Mouse (Mus musculus) limb, embryonic 15.5 days (tissue): ENCODE data around the gene Tes. TPM values are rescaled to one million over a fixed set of nuclear protein-coding genes. Genes with fewer than 3 reads are reported as not detected.
A peak's percentile ranks its signal among the peaks of the same experiment; 100 is the strongest.
"Not testable (repeated sequence)": the region's sequence is repeated elsewhere in the genome, so short reads cannot be mapped to it uniquely, and the experiment has no call there.

Experiments used
- ATAC-seq: fragments of 200-750 bp; cut with Nextera tagmentation; 2 replicates; pipeline ENCODE4 v1.8.0; 2017; ENCODE audit warnings: low read depth, moderate TSS enrichment; ENCODE audit not compliant: insufficient number of reproducible peaks, low FRiP score, low TSS enrichment
- H3K27ac ChIP-seq: fragments of 300-500 bp; sonication (generic); 2 replicates; pipeline ENCODE4 v1.5.1; 2015; ENCODE audit warnings: moderate library complexity, mild to moderate bottlenecking, inconsistent platforms
- H3K27me3 ChIP-seq: fragments of 300-500 bp; sonication (generic); 2 replicates; pipeline ENCODE4 v1.6.1; 2015; ENCODE audit warnings: inconsistent platforms
- H3K36me3 ChIP-seq: fragments of 300-500 bp; sonication (generic); 2 replicates; pipeline ENCODE4 v1.6.1; 2015; ENCODE audit warnings: inconsistent platforms
- H3K4me1 ChIP-seq: fragments of 300-500 bp; sonication (generic); 2 replicates; pipeline ENCODE4 v1.6.1; 2015; ENCODE audit warnings: inconsistent platforms
- H3K4me2 ChIP-seq: fragments of 300-500 bp; sonication (generic); 2 replicates; pipeline ENCODE4 v1.6.1; 2015; ENCODE audit warnings: mild to moderate bottlenecking, inconsistent platforms
- H3K4me3 ChIP-seq: fragments of 300-500 bp; sonication (generic); 2 replicates; pipeline ENCODE4 v1.5.1; 2015; ENCODE audit warnings: mild to moderate bottlenecking, inconsistent platforms
- H3K9ac ChIP-seq: fragments of 300-500 bp; sonication (generic); 2 replicates; pipeline ENCODE4 v1.6.1; 2015; ENCODE audit warnings: inconsistent platforms
- H3K9me3 ChIP-seq: fragments of 300-500 bp; sonication (generic); 2 replicates; pipeline ENCODE4 v1.6.1; 2016; ENCODE audit warnings: inconsistent platforms
- WGBS: fragments of 180-500 bp; shearing (Covaris S2); methylation state at CpG from one replicate; pipeline ENCODE4 v1.1.7; 2015; 5-methylcytosine and 5-hydroxymethylcytosine counted together
- polyA plus RNA-seq: library from polyadenylated mRNA; unstranded; fragments of >200 nt; fragmentation: Nextera tagmentation; extraction: Ambion mirVana; gene quantifications from 2 replicates; pipeline ENCODE4 v1.2.1, GENCODE M21; 2015

Tes gene
- polyA plus RNA-seq, 1 experiment from 2014 or later, result 54.2 TPM

- 76% methylated on average over 2 of the region's 2 CpGs for WGBS
- no peak overlapping the region for H3K9ac ChIP-seq
- H3K27me3 ChIP-seq, result no peaks in the 10 kb centered on the region
- no peak for ATAC-seq
- H3K36me3 ChIP-seq, result no peaks in the 10 kb centered on the region
- no peaks in the 10 kb centered on the region for H3K9me3 ChIP-seq
- H3K4me2 ChIP-seq, result no peak overlapping the region
- H3K4me3 ChIP-seq, result no peak overlapping the region
- H3K27ac ChIP-seq, result no peak overlapping the region
- H3K4me1 ChIP-seq, result no peaks in the 10 kb centered on the region; the same call in 1 of the 2 replicates
Observed at GRCm38 (mm10) chr6:17060154-17060553, 4.8 kb upstream of the Tes start.

- H3K27me3 ChIP-seq, H3K4me3 ChIP-seq, H3K9me3 ChIP-seq, H3K4me1 ChIP-seq, H3K9ac ChIP-seq, H3K27ac ChIP-seq, H3K4me2 ChIP-seq, ATAC-seq, H3K36me3 ChIP-seq: not testable (repeated sequence)
- 84% methylated on average over 4 of the region's 4 CpGs for WGBS
Observed at GRCm38 (mm10) chr6:17061826-17062225, 3.1 kb upstream of the Tes start.

- Histone ChIP-seq H3K9me3 (no peaks in the 10 kb centered on the region), H3K4me2 (no peak overlapping the region), H3K4me1 (peaks cover 9% of the 10 kb centered on the region; the same call in 1 of the 2 replicates), H3K36me3 (no peaks in the 10 kb centered on the region), H3K9ac (no peak overlapping the region), H3K27ac (no peak overlapping the region), H3K4me3 (no peak overlapping the region), H3K27me3 (no peaks in the 10 kb centered on the region)
- ATAC-seq, result no peak
- 85% methylated on average over 6 of the region's 6 CpGs for WGBS
Observed at GRCm38 (mm10) chr6:17062366-17062765, 2.6 kb upstream of the Tes start.

DNA sequence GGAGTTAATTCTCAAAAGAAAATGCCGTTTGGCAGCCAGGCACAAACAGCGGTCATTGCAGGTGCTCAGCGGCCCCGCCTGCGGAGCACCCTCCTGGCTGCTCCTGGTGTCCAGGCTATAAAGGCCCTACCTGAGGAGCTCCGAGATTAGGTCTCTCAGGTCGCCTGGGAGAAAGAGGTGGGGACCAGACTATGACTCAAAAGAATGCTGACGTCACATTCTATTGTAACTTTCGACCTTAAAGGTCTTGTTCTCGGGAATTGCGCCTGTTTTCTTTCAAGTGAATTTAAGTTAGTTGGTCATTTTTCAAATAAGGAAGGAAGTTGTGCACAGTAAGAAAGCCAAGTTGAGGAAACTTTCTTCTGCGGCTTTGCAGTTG lies 831 bp downstream of the Tes start:
- H3K36me3 ChIP-seq, result no peaks in the 10 kb centered on the region
- H3K4me2 ChIP-seq, result peak overlapping the region; percentile 90
- no peaks in the 10 kb centered on the region for H3K9me3 ChIP-seq
- 3% methylated on average over 12 of the region's 12 CpGs for WGBS
- peak overlapping the region; percentile 82 for H3K4me3 ChIP-seq
- peak overlapping the region; percentile 70 for H3K9ac ChIP-seq
- H3K27ac ChIP-seq, result peak overlapping the region; percentile 59
- no peak for ATAC-seq
- H3K4me1 ChIP-seq, result peaks cover 9% of the 10 kb centered on the region; the same call in 1 of the 2 replicates
- H3K27me3 ChIP-seq, result no peaks in the 10 kb centered on the region

DNA sequence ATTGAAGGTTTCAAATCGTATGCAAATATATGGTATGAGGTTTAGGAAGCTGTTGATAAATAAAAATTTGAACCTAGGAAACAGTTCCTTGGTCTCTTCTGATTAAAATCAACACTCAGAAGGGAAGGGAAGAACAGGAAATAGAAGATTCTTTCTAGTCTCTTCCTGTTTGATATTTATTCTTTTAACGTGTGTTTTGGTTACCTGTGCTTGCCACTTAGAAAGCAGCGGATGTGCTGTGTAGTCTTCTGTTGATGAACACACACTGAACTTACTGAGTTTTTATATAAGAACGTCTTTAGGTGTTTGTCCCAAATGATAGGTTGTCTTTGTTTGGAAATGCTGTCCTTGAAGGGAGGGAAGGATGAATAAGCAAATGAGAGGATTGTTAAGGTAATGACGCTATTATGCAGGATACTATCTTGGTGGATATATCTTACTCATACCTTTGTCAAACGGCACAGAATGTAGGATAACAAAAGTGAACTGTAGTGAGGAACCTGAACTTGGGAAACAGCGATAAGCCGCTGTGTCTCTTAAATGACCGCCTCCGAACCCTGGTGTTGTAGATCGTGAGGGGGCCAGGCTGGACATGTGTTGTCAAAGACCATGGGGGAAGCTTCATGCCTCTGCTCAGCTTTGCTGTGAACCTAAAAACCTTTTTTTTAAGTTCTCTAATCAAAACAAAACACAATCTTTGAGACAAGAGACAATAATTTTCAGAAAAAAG lies 1.4 kb downstream of the Tes start:
- WGBS, result 53% methylated on average over 11 of the region's 11 CpGs
- ATAC-seq, result no peak
- H3K9ac ChIP-seq, result no peak overlapping the region
- H3K27ac ChIP-seq, result no peak overlapping the region
- H3K36me3 ChIP-seq, result no peaks in the 10 kb centered on the region
- H3K4me1 ChIP-seq, result peaks cover 9% of the 10 kb centered on the region; the same call in 1 of the 2 replicates
- peak overlapping the region; percentile 90 for H3K4me2 ChIP-seq
- H3K4me3 ChIP-seq, result peak overlapping the region; percentile 82
- H3K9me3 ChIP-seq, result no peaks in the 10 kb centered on the region
- H3K27me3 ChIP-seq, result no peaks in the 10 kb centered on the region

GRCm38 (mm10) chr6:17071899-17072298 lies 7.0 kb downstream of the Tes start:
- no peaks in the 10 kb centered on the region for H3K4me1 ChIP-seq
- no peaks in the 10 kb centered on the region for H3K9me3 ChIP-seq
- ATAC-seq, result no peak
- H3K9ac ChIP-seq, result no peak overlapping the region
- H3K4me3 ChIP-seq, result no peak overlapping the region
- no peak overlapping the region for H3K27ac ChIP-seq
- no peaks in the 10 kb centered on the region for H3K36me3 ChIP-seq
- 81% methylated on average over 3 of the region's 3 CpGs for WGBS
- no peak overlapping the region for H3K4me2 ChIP-seq
- no peaks in the 10 kb centered on the region for H3K27me3 ChIP-seq

DNA sequence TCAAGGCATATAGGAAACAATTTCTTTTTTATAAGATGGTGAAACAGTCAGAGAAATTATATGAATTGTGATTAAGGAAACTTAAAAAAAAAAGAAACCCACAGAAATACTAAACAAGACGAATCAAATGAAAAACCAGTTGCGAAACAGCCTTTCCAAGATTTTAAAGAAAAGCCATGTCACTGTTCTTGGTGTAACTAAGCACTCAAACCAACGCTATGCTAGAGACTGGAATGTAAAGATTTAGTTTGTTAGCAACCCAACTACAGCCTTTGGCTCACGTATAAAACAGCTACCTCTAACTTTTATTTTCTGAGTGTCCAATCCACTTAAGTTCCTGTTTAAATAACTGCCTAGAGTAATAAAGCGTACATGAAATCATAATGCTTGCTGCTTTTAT lies 7.4 kb downstream of the Tes start:
- Histone ChIP-seq H3K4me2 (no peak overlapping the region), H3K4me1 (no peaks in the 10 kb centered on the region; the same call in 1 of the 2 replicates), H3K27ac (no peak overlapping the region), H3K27me3 (no peaks in the 10 kb centered on the region), H3K4me3 (no peak overlapping the region), H3K9ac (no peak overlapping the region), H3K9me3 (no peaks in the 10 kb centered on the region), H3K36me3 (no peaks in the 10 kb centered on the region)
- WGBS, result 68% methylated on average over 5 of the region's 5 CpGs
- ATAC-seq, result no peak

- Histone ChIP-seq H3K36me3 (no peaks in the 10 kb centered on the region), H3K4me3 (no peak overlapping the region), H3K27me3 (no peaks in the 10 kb centered on the region), H3K9me3 (no peaks in the 10 kb centered on the region), H3K27ac (no peak overlapping the region), H3K4me2 (no peak overlapping the region), H3K9ac (no peak overlapping the region), H3K4me1 (peaks cover 3% of the 10 kb centered on the region; the same call in 1 of the 2 replicates)
- WGBS, result 44% methylated on average over 7 of the region's 7 CpGs
- no peak for ATAC-seq
Observed at GRCm38 (mm10) chr6:17072763-17073484, 8.0 kb downstream of the Tes start.

DNA sequence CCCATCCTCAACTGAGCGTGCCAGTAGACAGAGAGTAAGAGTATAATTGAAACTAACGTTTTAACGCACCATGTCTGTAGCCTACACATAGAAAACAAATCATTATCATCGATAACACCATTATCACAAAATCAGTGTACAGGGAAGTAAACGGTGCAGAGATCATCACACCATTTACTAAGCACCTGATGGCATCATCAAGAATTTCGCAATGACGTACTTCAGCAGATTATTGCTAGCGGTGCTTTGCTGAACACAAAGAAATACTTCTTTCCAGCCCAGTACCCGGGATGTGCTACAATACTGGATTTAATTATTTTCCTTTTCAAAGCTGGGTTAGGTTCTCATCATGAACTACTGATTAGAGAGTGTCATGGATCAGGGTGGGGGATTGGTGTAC lies 12.3 kb downstream of the Tes start:
- Histone ChIP-seq H3K36me3 (no peaks in the 10 kb centered on the region), H3K4me2 (no peak overlapping the region), H3K27me3 (no peaks in the 10 kb centered on the region), H3K27ac (no peak overlapping the region), H3K9me3 (no peaks in the 10 kb centered on the region), H3K4me3 (no peak overlapping the region), H3K9ac (no peak overlapping the region), H3K4me1 (peaks cover 13% of the 10 kb centered on the region)
- ATAC-seq, result no peak
- whole genome bisulfite sequencing, result 83% methylated on average over 9 of the region's 9 CpGs

GRCm38 (mm10) chr6:17077720-17078119 lies 12.8 kb downstream of the Tes start:
- Histone ChIP-seq H3K4me2 (no peak overlapping the region), H3K9ac (no peak overlapping the region), H3K4me3 (no peak overlapping the region), H3K27ac (no peak overlapping the region), H3K4me1 (peaks cover 13% of the 10 kb centered on the region), H3K36me3 (no peaks in the 10 kb centered on the region), H3K9me3 (no peaks in the 10 kb centered on the region), H3K27me3 (no peaks in the 10 kb centered on the region)
- WGBS, result 49% methylated on average over 3 of the region's 3 CpGs
- no peak for ATAC-seq

DNA sequence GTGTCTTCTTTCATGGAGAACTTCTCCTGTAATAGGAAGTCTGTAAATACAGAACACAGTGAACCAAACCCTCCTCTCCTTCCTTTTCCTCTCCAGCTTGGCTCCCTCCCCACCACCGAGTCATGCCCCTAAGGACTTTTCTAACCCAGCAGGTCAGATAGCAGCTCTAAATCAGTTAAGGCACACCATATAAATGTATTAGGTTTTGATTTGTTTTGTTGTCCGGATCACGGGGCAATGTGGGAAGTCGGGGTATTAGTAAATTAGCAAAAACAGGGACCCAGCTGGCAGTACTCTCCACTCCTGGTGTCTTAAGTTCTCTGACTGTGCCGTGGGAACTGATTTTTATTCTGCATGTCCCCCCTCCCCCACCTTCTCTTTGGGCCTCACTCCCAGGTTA lies 14.4 kb downstream of the Tes start:
- Histone ChIP-seq H3K9ac (no peak overlapping the region), H3K9me3 (no peaks in the 10 kb centered on the region), H3K4me2 (no peak overlapping the region), H3K36me3 (no peaks in the 10 kb centered on the region), H3K27ac (no peak overlapping the region; the same call in 1 of the 2 replicates), H3K4me1 (peaks cover 13% of the 10 kb centered on the region), H3K27me3 (no peaks in the 10 kb centered on the region), H3K4me3 (no peak overlapping the region)
- 36% methylated on average over 5 of the region's 5 CpGs for WGBS
- 0 out of 2 replicates have a peak, but pooled peaks have one; percentile 4 for ATAC-seq

DNA sequence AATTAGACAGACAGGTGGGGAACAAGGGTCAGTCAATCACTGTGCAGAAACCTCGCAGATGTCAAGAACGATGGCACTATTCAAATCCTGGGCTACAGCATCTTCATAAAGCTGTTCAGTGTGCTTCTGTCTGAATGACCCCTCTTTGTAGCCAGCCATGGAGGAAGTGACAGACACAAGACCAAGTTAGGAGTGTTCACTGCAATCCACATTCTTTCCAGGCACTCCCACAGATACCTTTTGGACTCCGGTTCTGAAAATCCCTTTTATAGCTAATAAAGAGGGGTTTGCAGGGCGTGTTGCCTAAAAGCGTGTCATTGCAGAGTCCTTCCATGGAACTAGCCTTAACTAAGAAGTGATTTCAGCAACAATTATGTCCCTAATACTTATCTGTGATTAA lies 14.9 kb downstream of the Tes start:
- Histone ChIP-seq H3K4me3 (no peak overlapping the region), H3K27ac (no peak overlapping the region; the same call in 1 of the 2 replicates), H3K4me1 (peaks cover 13% of the 10 kb centered on the region), H3K27me3 (no peaks in the 10 kb centered on the region), H3K36me3 (no peaks in the 10 kb centered on the region), H3K4me2 (no peak overlapping the region), H3K9ac (no peak overlapping the region), H3K9me3 (no peaks in the 10 kb centered on the region)
- WGBS, result 52% methylated on average over 5 of the region's 5 CpGs
- ATAC-seq, result no peak
